Mouse (Mus musculus) megakaryocyte progenitor cell, adult 5-6 weeks (primary cell): ENCODE measurements around the gene Prkd2. TPM values are rescaled to one million over a fixed set of nuclear protein-coding genes. Genes with fewer than 3 reads are reported as not detected.

ENCODE experiments used
- ATAC-seq: replicated peaks from 2 replicates; pipeline ENCODE4 v1.8.0; 2016; ENCODE audit warnings: mild to moderate bottlenecking, moderate TSS enrichment, inconsistent platforms; ENCODE audit not compliant: poor library complexity
- total RNA-seq, 2 experiments: library from RNA; stranded (forward) in 1 of 2; stranded (reverse) in 1 of 2; fragments of 157-497, 149-512 nt in 1 of 2; fragments of 200-1000 nt in 1 of 2; gene quantifications; 2 replicates each; pipeline versions ENCODE4 v1.2.3 to v1.2.4; 2015 to 2017

Prkd2 gene
- total RNA-seq, 2 experiments from 2014 or later, result 8.8 TPM

DNA sequence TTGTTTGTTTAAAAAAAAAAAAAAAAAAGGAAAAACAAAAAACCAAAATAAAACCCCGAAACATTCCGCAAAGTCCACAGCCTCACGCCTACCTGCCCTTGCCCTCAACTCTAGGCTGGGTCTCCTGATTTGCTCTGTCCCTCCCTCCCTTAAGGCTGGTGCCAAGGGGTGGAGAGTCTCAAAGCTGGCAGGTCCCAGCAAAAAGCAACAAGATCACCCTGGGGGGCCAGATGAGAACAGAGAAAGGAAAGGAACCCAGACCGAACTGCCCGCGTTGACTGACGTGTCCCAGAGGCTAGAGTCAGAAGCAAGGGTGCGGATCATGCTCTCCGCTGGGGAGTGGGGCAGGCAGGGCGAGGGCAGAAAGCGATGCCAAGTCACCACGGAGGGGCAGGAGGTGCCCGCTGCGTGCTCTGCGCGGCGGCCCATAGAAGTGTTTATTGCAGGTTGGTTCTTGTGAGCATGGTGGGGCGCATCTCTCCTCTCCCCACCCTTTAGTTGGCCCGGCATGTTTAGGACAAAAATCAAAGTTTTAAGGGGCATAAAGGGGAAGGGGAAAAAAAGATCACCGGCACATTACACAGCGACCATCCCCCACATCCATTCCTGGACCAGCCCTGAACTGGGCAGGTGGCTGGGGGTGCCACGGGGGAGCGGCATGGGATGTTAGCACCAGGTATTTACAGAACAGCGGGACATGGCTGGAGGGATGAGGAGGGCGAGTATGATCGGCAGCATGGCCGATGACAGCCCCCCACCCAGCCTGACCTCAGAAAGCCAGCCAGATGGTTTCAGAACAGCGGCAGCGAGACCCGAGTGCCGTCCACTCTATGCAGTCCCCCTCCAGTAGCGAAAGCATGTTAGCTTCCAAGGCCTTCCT is 73.0 kb downstream of the Prkd2 start:
- ATAC-seq, result no peak

DNA sequence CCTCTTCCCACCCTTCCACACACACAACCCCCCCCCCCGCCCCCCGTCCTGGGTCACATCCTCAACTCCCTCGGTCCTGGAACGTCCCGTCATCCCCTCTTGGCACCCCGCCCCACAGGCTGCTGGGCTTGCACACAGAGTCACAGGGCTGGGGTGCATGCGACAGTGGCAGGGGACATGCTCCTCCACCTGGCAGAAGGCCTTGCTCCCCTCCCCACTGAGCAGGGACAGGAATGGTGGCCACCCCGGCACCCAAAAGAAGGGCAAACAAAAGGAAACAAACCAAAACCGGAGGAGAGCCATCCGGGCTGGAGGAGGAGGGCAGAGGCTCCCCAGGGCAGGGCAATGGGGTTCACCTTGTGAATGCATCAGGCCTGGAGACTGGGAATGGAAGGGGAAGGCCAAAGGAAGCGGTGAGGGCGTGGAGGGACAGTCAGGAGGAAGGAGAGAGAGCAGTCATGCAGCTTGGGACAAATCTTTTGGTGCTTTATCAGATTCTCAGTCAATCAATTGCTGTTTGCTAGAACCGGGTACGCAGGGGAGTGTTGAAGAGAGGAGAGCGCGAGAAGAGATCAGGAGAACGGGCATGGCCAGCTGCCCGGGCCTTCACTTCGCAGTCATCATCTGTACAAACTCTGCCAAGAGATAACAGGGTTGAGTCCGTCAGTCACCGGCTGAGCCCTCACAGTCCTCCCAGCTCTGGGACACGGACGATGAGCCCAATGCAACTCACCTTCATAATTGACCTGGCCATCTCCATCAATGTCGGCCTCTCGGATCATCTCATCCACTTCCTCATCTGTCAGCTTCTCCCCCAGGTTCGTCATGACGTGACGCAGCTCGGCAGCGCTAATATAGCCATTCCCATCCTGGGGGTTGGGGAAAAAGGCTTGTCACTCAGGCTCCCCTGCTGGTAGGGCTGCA is 73.9 kb downstream of the Prkd2 start:
- ATAC-seq, result peak; percentile 26; the same call in 1 of the 2 replicates

DNA sequence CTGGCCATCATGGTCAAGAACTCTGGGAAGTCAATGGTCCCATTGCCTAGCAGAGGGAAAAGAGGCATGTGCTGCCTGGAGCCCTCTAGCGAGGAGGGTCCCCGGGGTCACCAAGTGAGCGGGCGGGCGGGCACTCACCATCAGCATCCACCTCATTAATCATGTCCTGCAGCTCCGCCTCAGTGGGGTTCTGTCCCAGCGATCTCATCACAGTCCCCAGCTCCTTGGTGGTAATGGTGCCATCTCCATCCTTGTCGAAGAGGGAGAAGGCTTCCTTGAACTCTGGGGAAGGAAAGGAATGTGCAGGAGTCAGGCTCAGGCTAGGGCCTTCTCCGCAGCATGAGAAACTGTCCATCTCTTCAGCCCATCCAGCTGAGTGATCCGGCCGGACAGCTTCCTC is 74.7 kb downstream of the Prkd2 start:
- ATAC-seq, result no peak

DNA sequence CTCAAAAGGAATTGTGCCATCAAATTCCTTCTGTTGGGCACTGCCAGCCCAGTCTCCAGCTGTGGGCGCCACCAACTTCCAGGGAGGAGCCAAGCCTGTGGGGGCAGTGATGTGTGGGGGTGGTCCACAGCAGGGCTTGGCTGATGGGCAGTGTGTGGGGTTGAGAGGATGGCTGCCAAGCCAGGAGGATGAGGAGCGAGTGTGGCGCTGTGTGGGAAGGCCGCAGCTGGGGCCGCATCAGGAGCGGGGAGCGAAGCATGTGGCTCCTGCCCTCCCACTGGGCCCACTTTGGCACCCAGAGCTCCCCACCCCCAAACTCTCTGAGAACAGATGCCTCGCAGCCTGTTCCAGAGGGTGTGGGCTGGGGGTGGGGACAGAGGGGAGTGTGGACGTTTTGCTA is 75.3 kb downstream of the Prkd2 start:
- no peak for ATAC-seq

DNA sequence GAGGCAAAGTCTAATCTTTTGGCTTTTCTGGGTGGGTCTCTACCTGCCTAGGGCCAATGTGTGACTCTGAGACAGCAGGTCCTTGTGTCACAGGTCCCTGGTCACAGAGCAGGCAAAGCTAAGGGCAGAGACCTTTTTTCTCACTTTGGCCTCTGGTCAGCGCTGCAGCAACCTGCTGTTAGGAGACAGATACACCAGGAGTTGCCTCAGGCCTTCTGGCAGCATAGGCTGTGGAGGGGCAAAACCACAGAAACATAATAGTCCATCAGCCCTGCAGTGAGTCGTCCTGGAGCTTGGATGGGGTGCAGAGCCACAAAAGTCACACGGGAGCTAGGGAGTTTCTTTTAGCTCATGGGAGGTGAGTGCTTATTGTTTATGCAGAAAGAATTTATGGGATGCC is 76.0 kb downstream of the Prkd2 start:
- no peak for ATAC-seq

DNA sequence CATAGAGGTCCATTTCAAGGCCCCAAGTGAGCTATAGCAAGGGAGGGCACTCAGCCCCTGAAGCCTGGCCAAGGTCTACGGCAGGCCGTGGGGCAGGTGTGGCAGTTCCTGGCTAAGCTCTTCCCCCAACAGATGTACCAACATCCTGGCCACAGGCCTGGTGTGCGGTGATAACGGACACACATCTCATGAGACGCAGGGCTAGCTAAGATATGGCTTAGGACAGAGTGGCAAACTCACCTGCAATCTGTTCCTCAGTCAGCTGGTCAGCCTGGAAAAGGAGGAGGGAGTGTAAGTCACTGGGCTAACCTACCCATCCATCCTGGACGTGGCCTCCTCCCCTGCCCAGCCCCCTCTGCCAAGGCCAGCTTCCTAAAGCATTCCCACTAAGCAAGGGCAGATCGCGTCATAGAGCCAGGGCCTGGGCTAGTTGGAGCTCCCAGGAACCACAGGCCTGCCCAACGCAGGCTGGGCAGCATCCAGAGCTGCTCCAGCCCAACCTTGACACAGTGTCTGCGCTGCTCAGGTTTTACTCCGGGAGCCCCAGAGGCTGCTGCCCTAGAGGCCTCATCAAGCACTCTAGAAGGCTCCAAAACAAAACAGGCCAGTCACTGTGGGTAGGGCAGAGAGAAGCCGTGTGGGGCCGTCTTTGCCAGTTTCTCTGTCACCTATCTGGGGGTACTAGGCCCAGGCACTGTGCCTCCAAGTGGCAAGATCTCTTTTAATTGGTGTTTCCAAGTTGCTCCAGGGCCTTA is 76.9 kb downstream of the Prkd2 start:
- peak; percentile 21 for ATAC-seq

Other genes starting within 250 kb of the Prkd2 start
- gene Arhgap35, start 227.9 kb upstream of the Prkd2 start, total RNA-seq (2015), result 9.1 and 9.2 TPM in 2 replicates
- gene Arhgap35, start 227.9 kb upstream of the Prkd2 start, total RNA-seq (2017), result 4.6 and 6.7 TPM in 2 replicates
- not detected in 2 replicates for gene Ceacam15, start 167.2 kb upstream of the Prkd2 start, total RNA-seq (2015)
- not detected in 2 replicates for gene Ceacam15, start 167.2 kb upstream of the Prkd2 start, total RNA-seq (2017)
- gene Ceacam9, start 121.0 kb upstream of the Prkd2 start, total RNA-seq (2015), result not detected in 2 replicates
- not detected in 2 replicates for gene Ceacam9, start 121.0 kb upstream of the Prkd2 start, total RNA-seq (2017)
- 162 and 164 TPM in 2 replicates for gene Ap2s1, start 104.5 kb upstream of the Prkd2 start, total RNA-seq (2015)
- 73.9 and 88.7 TPM in 2 replicates for gene Ap2s1, start 104.5 kb upstream of the Prkd2 start, total RNA-seq (2017)
- 73.2 and 79.5 TPM in 2 replicates for gene Slc1a5, start 61.6 kb upstream of the Prkd2 start, total RNA-seq (2015)
- 39.1 and 48.3 TPM in 2 replicates for gene Slc1a5, start 61.6 kb upstream of the Prkd2 start, total RNA-seq (2017)
- 28.2 and 39.0 TPM in 2 replicates for gene Strn4, start 27.0 kb upstream of the Prkd2 start, total RNA-seq (2015)
- 40.0 and 43.5 TPM in 2 replicates for gene Strn4, start 27.0 kb upstream of the Prkd2 start, total RNA-seq (2017)
- 11.5 and 13.1 TPM in 2 replicates for gene Fkrp, start 26.2 kb upstream of the Prkd2 start, total RNA-seq (2015)
- 9.8 and 14.3 TPM in 2 replicates for gene Fkrp, start 26.2 kb upstream of the Prkd2 start, total RNA-seq (2017)
- not detected in 2 replicates for gene Dact3, start 32.4 kb downstream of the Prkd2 start, total RNA-seq (2015)
- 0.04 and 0.17 TPM in 2 replicates for gene Dact3, start 32.4 kb downstream of the Prkd2 start, total RNA-seq (2017)
- not detected in 2 replicates for gene Gng8, start 48.9 kb downstream of the Prkd2 start, total RNA-seq (2015)
- gene Gng8, start 48.9 kb downstream of the Prkd2 start, total RNA-seq (2017), result not detected in 2 replicates
- gene Ptgir, start 63.6 kb downstream of the Prkd2 start, total RNA-seq (2015), result 2.1 and 2.6 TPM in 2 replicates
- 1.8 and 4.0 TPM in 2 replicates for gene Ptgir, start 63.6 kb downstream of the Prkd2 start, total RNA-seq (2017)
- 125 and 150 TPM in 2 replicates for gene Calm3, start 81.2 kb downstream of the Prkd2 start, total RNA-seq (2015)
- gene Calm3, start 81.2 kb downstream of the Prkd2 start, total RNA-seq (2017), result 419 and 440 TPM in 2 replicates
- gene Pnmal2, start 101.8 kb downstream of the Prkd2 start, total RNA-seq (2015), result not detected in 2 replicates
- 0.20 TPM in 1 of 2 replicates, not detected in the other for gene Pnmal2, start 101.8 kb downstream of the Prkd2 start, total RNA-seq (2017)
- gene Pnmal1, start 116.8 kb downstream of the Prkd2 start, total RNA-seq (2015), result not detected in 2 replicates
- gene Pnmal1, start 116.8 kb downstream of the Prkd2 start, total RNA-seq (2017), result not detected in 2 replicates
- 0.67 TPM in 1 of 2 replicates, not detected in the other for gene Gm42372, start 140.2 kb downstream of the Prkd2 start, total RNA-seq (2015)
- 0.20 TPM in 1 of 2 replicates, not detected in the other for gene Gm42372, start 140.2 kb downstream of the Prkd2 start, total RNA-seq (2017)
- 1.1 and 1.3 TPM in 2 replicates for gene Ccdc8, start 149.8 kb downstream of the Prkd2 start, total RNA-seq (2015)
- gene Ccdc8, start 149.8 kb downstream of the Prkd2 start, total RNA-seq (2017), result 3.8 and 6.0 TPM in 2 replicates
- gene Ppp5c, start 185.0 kb downstream of the Prkd2 start, total RNA-seq (2015), result 74.8 and 80.5 TPM in 2 replicates
- gene Ppp5c, start 185.0 kb downstream of the Prkd2 start, total RNA-seq (2017), result 68.3 and 78.9 TPM in 2 replicates
- 1.6 and 2.1 TPM in 2 replicates for gene Hif3a, start 219.5 kb downstream of the Prkd2 start, total RNA-seq (2015)
- 0.21 and 0.78 TPM in 2 replicates for gene Hif3a, start 219.5 kb downstream of the Prkd2 start, total RNA-seq (2017)
- gene Psg16, start 231.1 kb downstream of the Prkd2 start, total RNA-seq (2015), result 0.02 TPM in 1 of 2 replicates, not detected in the other
- gene Psg16, start 231.1 kb downstream of the Prkd2 start, total RNA-seq (2017), result 0.25 TPM in 1 of 2 replicates, not detected in the other